Mouse (Mus musculus): ENCODE results near the gene Il17c. TPM values are rescaled to one million over a fixed set of nuclear protein-coding genes. Genes with fewer than 3 reads are reported as not detected.
A peak's percentile ranks its signal among the peaks of the same experiment; 100 is the strongest.

The Il17c gene
- polyA plus RNA-seq, 1 experiment from 2014 or later = 0.36 TPM

- Histone ChIP-seq H3K4me2 (replicated peaks; ENCODE audit: low read depth, low read length) (no peak overlapping the region), H3K9ac (replicated peaks; ENCODE audit: low read depth, low read length) (no peak overlapping the region), H3K4me1 (ENCODE audit: control insufficient read depth, insufficient read depth, low read length) (no peaks in the 10 kb centered on the region), H3K27me3 (ENCODE audit: control insufficient read depth, insufficient read depth, low read length) (no peaks in the 10 kb centered on the region), H3K4me3 (ENCODE audit: low read depth, low read length) (no peak overlapping the region), H3K9me3 (ENCODE audit: control insufficient read depth, low read depth, low read length) (no peaks in the 10 kb centered on the region), H3K36me3 (ENCODE audit: control insufficient read depth, insufficient read depth, low read length) (peaks cover 49% of the 10 kb centered on the region), H3K27ac (ENCODE audit: low read length) (no peak overlapping the region)
- no peak for ATAC-seq (ENCODE audit: insufficient number of reproducible peaks, insufficient read depth, low FRiP score, low read depth)
- 91% methylated on average over 6 of the region's 6 CpGs for WGBS
Measured at GRCm38 (mm10) chr8:122395291-122395690, 26.5 kb upstream of the Il17c start.

- Histone ChIP-seq H3K9me3 (ENCODE audit: control insufficient read depth, low read depth, low read length) (no peaks in the 10 kb centered on the region), H3K27me3 (ENCODE audit: control insufficient read depth, insufficient read depth, low read length) (no peaks in the 10 kb centered on the region), H3K4me3 (ENCODE audit: low read depth, low read length) (no peak overlapping the region), H3K27ac (ENCODE audit: low read length) (no peak overlapping the region), H3K36me3 (ENCODE audit: control insufficient read depth, insufficient read depth, low read length) (peaks cover 53% of the 10 kb centered on the region), H3K9ac (replicated peaks; ENCODE audit: low read depth, low read length) (no peak overlapping the region), H3K4me2 (replicated peaks; ENCODE audit: low read depth, low read length) (no peak overlapping the region), H3K4me1 (ENCODE audit: control insufficient read depth, insufficient read depth, low read length) (no peaks in the 10 kb centered on the region)
- WGBS = 95% methylated on average over 9 of the region's 9 CpGs
- ATAC-seq (ENCODE audit: insufficient number of reproducible peaks, insufficient read depth, low FRiP score, low read depth) = no peak
Measured at GRCm38 (mm10) chr8:122398186-122398585, 23.6 kb upstream of the Il17c start.

DNA sequence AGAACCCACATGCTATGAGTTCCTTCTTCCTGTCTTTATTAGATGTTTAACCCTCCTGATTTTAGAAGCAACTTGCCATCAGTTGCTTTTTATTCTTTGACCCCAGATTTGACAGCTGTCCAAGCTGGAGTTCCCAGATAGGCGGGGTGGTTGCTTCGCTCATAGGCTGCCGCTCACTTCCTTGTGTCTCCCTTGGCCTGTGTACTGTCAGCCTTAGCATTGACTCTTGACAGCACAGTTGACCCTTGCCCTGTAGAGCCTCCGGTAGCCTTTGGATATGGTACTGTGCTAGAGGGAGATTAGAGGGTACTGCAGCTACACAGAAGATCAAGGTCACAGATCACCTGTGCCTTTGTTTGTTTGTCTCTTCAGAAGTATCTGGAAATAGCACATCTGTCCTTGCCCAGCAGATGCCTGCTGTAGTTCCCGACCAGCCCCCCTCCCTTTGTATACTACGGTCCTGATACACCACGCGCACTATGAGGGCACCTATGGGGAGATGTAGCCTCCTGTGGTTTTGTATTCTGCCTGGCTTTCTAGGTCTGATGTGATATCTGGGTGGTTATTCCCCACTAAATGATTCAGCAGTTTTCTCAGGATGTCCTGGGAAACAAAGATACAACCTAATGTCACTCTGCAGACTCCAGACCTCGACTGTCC lies 16.5 kb upstream of the Il17c start:
- Histone ChIP-seq H3K27ac (ENCODE audit: low read length) (no peak overlapping the region), H3K4me1 (ENCODE audit: control insufficient read depth, insufficient read depth, low read length) (no peaks in the 10 kb centered on the region), H3K36me3 (ENCODE audit: control insufficient read depth, insufficient read depth, low read length) (peaks cover 82% of the 10 kb centered on the region), H3K27me3 (ENCODE audit: control insufficient read depth, insufficient read depth, low read length) (no peaks in the 10 kb centered on the region), H3K4me2 (replicated peaks; ENCODE audit: low read depth, low read length) (no peak overlapping the region), H3K9ac (replicated peaks; ENCODE audit: low read depth, low read length) (no peak overlapping the region), H3K4me3 (ENCODE audit: low read depth, low read length) (no peak overlapping the region), H3K9me3 (ENCODE audit: control insufficient read depth, low read depth, low read length) (no peaks in the 10 kb centered on the region)
- ATAC-seq (ENCODE audit: insufficient number of reproducible peaks, insufficient read depth, low FRiP score, low read depth) = 0 out of 2 replicates have a peak, but pooled peaks have one; percentile 28
- 88% methylated on average over 9 of the region's 9 CpGs for WGBS

DNA sequence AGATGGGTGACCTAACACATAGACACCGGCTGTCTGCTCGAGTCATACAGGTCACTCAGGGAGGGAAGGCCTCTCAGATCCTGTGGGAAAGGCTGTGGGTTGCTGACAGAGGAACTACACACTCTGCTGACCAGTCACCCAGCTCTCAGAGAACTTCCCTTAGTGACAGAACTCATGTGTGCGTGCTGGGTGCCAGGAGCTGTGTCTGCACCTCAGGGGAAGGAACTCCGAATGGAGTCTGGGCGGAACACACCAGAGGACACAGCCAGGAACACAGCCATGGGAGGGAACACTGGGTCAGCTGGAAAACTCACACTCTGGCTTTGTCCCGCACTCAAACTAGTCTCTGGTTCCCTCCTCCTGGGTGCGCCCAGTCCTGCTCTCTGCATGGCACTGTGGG lies 14.1 kb upstream of the Il17c start:
- Histone ChIP-seq H3K9me3 (ENCODE audit: control insufficient read depth, low read depth, low read length) (no peaks in the 10 kb centered on the region), H3K27me3 (ENCODE audit: control insufficient read depth, insufficient read depth, low read length) (no peaks in the 10 kb centered on the region), H3K27ac (ENCODE audit: low read length) (no peak overlapping the region), H3K4me3 (ENCODE audit: low read depth, low read length) (no peak overlapping the region), H3K9ac (replicated peaks; ENCODE audit: low read depth, low read length) (no peak overlapping the region), H3K4me2 (replicated peaks; ENCODE audit: low read depth, low read length) (no peak overlapping the region), H3K4me1 (ENCODE audit: control insufficient read depth, insufficient read depth, low read length) (no peaks in the 10 kb centered on the region), H3K36me3 (ENCODE audit: control insufficient read depth, insufficient read depth, low read length) (peaks cover 83% of the 10 kb centered on the region)
- ATAC-seq (ENCODE audit: insufficient number of reproducible peaks, insufficient read depth, low FRiP score, low read depth) = no peak
- 93% methylated on average over 7 of the region's 7 CpGs for WGBS

DNA sequence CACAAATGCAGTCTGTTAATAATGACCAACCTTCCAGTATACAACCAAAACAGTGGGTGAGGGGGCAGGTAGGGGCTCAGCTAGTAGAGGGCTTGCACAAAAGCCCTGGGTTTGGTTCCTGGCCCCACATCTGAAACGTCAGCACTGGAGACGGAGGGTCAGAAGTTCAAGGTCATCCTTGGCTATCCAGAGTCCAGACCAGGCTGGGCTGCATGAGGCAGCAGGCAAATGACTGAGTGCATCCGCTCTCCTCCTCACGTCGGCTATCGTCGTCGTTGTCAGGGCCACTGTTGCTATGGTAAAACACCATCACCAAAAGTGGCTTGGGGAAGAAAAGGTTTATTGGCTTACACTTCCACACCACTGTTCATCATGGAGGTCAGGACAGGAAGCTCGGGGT lies 7.5 kb upstream of the Il17c start:
- H3K4me2 ChIP-seq (replicated peaks; ENCODE audit: low read depth, low read length) = no peak overlapping the region
- no peak for ATAC-seq (ENCODE audit: insufficient number of reproducible peaks, insufficient read depth, low FRiP score, low read depth)
- peaks cover 86% of the 10 kb centered on the region for H3K36me3 ChIP-seq (ENCODE audit: control insufficient read depth, insufficient read depth, low read length)
- no peaks in the 10 kb centered on the region for H3K4me1 ChIP-seq (ENCODE audit: control insufficient read depth, insufficient read depth, low read length)
- no peak overlapping the region for H3K4me3 ChIP-seq (ENCODE audit: low read depth, low read length)
- H3K27ac ChIP-seq (ENCODE audit: low read length) = no peak overlapping the region
- WGBS = 83% methylated on average over 9 of the region's 9 CpGs
- no peaks in the 10 kb centered on the region for H3K27me3 ChIP-seq (ENCODE audit: control insufficient read depth, insufficient read depth, low read length)
- no peaks in the 10 kb centered on the region for H3K9me3 ChIP-seq (ENCODE audit: control insufficient read depth, low read depth, low read length)
- no peak overlapping the region for H3K9ac ChIP-seq (replicated peaks; ENCODE audit: low read depth, low read length)

DNA sequence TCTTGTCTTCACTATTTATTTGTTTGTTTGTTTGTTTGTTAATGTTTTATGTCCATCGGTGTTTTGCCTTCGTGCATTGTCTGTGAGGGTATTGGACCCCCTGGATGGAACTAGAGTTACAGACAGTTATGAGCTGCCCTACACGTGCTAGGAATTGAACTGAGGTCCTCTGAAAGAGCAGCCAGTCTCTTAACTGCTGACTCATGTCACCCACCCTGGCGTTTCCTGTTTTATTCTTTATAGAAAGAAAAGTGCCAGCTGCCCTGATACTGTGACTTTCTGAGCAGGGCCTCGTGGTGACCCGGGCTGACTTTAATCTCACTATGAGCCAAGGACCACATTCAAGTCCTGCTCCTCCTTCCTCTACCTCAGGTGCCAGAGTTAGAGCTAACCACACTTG lies 6.3 kb upstream of the Il17c start:
- H3K27me3 ChIP-seq (ENCODE audit: control insufficient read depth, insufficient read depth, low read length) = no peaks in the 10 kb centered on the region
- no peak overlapping the region for H3K27ac ChIP-seq (ENCODE audit: low read length)
- no peak for ATAC-seq (ENCODE audit: insufficient number of reproducible peaks, insufficient read depth, low FRiP score, low read depth)
- peaks cover 73% of the 10 kb centered on the region for H3K36me3 ChIP-seq (ENCODE audit: control insufficient read depth, insufficient read depth, low read length)
- no peaks in the 10 kb centered on the region for H3K9me3 ChIP-seq (ENCODE audit: control insufficient read depth, low read depth, low read length)
- H3K4me1 ChIP-seq (ENCODE audit: control insufficient read depth, insufficient read depth, low read length) = no peaks in the 10 kb centered on the region
- H3K4me3 ChIP-seq (ENCODE audit: low read depth, low read length) = no peak overlapping the region
- 86% methylated on average over 6 of the region's 6 CpGs for WGBS
- no peak overlapping the region for H3K4me2 ChIP-seq (replicated peaks; ENCODE audit: low read depth, low read length)
- no peak overlapping the region for H3K9ac ChIP-seq (replicated peaks; ENCODE audit: low read depth, low read length)

DNA sequence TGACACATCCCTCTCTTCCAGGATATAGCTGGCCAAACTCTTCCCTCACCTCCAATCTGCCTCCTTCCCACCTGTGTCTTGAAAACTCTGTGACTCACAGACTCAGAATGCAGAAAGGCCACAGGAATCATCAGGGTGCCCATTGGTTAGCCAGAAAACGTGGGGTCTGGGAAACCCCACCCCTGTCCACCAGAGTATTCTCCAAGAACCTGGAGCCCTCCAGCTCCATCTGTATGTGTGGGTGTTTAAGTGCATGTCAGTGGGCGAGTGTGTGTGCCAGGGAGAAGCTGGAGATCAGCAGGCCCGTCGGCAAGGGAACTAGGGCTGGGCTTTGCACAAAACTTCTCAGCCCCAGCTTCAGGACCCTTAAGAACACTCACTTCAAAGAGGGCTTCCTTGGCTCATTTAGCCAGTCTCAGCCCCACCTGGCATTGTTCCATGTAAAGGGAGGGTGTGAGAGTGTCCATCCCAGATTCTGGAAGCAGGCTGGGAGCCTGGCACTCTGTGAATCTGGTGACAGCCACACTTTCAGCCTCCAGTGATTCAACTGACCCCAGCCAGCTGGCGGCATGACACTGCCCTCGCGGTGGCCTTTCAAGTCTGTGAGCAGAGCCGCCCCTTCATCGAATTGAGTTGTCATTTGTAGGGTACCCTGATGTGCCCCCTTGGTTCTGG lies 1.8 kb upstream of the Il17c start:
- 61% methylated on average over 9 of the region's 9 CpGs for WGBS
- no peak for ATAC-seq (ENCODE audit: insufficient number of reproducible peaks, insufficient read depth, low FRiP score, low read depth)
- H3K4me2 ChIP-seq (replicated peaks; ENCODE audit: low read depth, low read length) = no peak overlapping the region
- H3K9ac ChIP-seq (replicated peaks; ENCODE audit: low read depth, low read length) = no peak overlapping the region
- no peaks in the 10 kb centered on the region for H3K4me1 ChIP-seq (ENCODE audit: control insufficient read depth, insufficient read depth, low read length)
- no peak overlapping the region for H3K4me3 ChIP-seq (ENCODE audit: low read depth, low read length)
- no peak overlapping the region for H3K27ac ChIP-seq (ENCODE audit: low read length)
- no peaks in the 10 kb centered on the region for H3K27me3 ChIP-seq (ENCODE audit: control insufficient read depth, insufficient read depth, low read length)
- H3K9me3 ChIP-seq (ENCODE audit: control insufficient read depth, low read depth, low read length) = no peaks in the 10 kb centered on the region
- peaks cover 36% of the 10 kb centered on the region for H3K36me3 ChIP-seq (ENCODE audit: control insufficient read depth, insufficient read depth, low read length)

DNA sequence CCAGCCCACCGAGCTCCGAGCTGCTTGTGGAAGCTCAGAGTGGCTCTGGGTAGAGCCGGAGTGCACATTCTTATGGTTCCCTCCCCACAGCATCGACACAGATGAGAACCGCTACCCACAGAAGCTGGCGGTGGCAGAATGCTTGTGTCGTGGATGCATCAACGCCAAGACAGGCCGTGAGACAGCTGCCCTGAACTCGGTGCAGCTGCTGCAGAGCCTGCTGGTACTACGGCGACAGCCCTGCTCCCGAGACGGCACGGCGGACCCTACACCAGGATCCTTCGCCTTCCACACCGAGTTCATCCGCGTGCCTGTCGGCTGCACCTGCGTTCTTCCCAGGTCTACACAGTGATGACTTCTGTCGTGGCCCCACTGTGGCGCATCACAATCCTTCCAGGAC lies 1.4 kb downstream of the Il17c start:
- Histone ChIP-seq H3K27me3 (ENCODE audit: control insufficient read depth, insufficient read depth, low read length) (no peaks in the 10 kb centered on the region), H3K9me3 (ENCODE audit: control insufficient read depth, low read depth, low read length) (no peaks in the 10 kb centered on the region), H3K27ac (ENCODE audit: low read length) (no peak overlapping the region), H3K4me1 (ENCODE audit: control insufficient read depth, insufficient read depth, low read length) (no peaks in the 10 kb centered on the region), H3K36me3 (ENCODE audit: control insufficient read depth, insufficient read depth, low read length) (peaks cover 16% of the 10 kb centered on the region), H3K4me3 (ENCODE audit: low read depth, low read length) (no peak overlapping the region), H3K4me2 (replicated peaks; ENCODE audit: low read depth, low read length) (no peak overlapping the region), H3K9ac (replicated peaks; ENCODE audit: low read depth, low read length) (no peak overlapping the region)
- WGBS = 83% methylated on average over 24 of the region's 24 CpGs
- no peak for ATAC-seq (ENCODE audit: insufficient number of reproducible peaks, insufficient read depth, low FRiP score, low read depth)

DNA sequence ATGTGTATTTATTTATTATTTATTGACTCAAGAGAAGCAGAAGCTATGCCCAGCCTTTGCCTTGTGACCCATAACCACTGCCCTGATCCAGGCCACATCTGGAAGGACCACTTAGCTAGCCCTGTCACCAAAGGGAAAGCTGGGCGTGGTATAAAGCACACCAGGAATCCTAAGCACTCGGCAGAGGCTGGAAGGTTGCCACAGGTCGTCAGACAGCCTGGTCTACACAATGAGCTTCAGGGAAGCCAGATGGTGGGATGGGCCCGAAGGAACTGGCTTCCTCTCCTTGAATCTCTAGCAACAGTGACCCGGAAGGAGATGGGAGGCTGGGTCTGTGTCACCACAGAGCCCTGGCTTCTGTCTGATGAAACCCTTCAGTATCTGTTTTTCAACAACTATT lies 1.8 kb downstream of the Il17c start:
- Histone ChIP-seq H3K4me3 (ENCODE audit: low read depth, low read length) (no peak overlapping the region), H3K4me1 (ENCODE audit: control insufficient read depth, insufficient read depth, low read length) (no peaks in the 10 kb centered on the region), H3K27me3 (ENCODE audit: control insufficient read depth, insufficient read depth, low read length) (no peaks in the 10 kb centered on the region), H3K9me3 (ENCODE audit: control insufficient read depth, low read depth, low read length) (no peaks in the 10 kb centered on the region), H3K36me3 (ENCODE audit: control insufficient read depth, insufficient read depth, low read length) (peaks cover 12% of the 10 kb centered on the region), H3K27ac (ENCODE audit: low read length) (no peak overlapping the region), H3K9ac (replicated peaks; ENCODE audit: low read depth, low read length) (no peak overlapping the region), H3K4me2 (replicated peaks; ENCODE audit: low read depth, low read length) (no peak overlapping the region)
- WGBS = 40% methylated on average over 5 of the region's 5 CpGs
- no peak for ATAC-seq (ENCODE audit: insufficient number of reproducible peaks, insufficient read depth, low FRiP score, low read depth)
